Mouse (Mus musculus): Measurements from ENCODE around the gene Mars. TPM values are rescaled to one million over a fixed set of nuclear protein-coding genes. Genes with fewer than 3 reads are reported as not detected.

Mars gene
- polyA plus RNA-seq, 1 experiment from 2014 or later, result 122 TPM

DNA sequence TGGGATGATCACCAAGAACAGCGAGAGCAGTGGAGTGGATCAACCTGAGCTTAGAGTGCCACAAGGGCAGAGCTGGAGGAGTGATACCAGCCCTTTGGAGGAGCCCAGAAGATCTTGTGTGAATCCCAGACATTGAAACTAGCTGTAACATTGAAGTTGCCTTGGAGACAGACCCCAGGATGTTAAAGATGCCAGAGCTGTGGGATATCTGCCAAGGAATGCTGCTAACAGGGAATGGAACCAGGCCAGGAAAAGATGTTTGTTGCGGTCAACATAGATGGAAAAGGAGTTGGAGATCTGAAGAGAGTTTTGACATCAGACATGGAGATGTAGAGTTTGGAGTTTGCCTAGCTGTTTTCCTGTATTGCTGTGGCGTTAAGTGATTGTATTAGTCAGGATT is 34.6 kb upstream of the Mars start:
- no peak for ATAC-seq (ENCODE audit: low FRiP score, low read depth)
- no peaks in the 10 kb centered on the region for H3K27me3 ChIP-seq
- no peaks in the 10 kb centered on the region for H3K9me3 ChIP-seq
- no peak overlapping the region for H3K27ac ChIP-seq
- H3K36me3 ChIP-seq, result no peaks in the 10 kb centered on the region
- 90% methylated on average over 3 of the region's 3 CpGs for WGBS
- H3K4me3 ChIP-seq, result no peak overlapping the region
- H3K4me1 ChIP-seq, result peaks cover 15% of the 10 kb centered on the region
- H3K4me2 ChIP-seq (replicated peaks), result no peak overlapping the region
- H3K9ac ChIP-seq, result no peak overlapping the region

DNA sequence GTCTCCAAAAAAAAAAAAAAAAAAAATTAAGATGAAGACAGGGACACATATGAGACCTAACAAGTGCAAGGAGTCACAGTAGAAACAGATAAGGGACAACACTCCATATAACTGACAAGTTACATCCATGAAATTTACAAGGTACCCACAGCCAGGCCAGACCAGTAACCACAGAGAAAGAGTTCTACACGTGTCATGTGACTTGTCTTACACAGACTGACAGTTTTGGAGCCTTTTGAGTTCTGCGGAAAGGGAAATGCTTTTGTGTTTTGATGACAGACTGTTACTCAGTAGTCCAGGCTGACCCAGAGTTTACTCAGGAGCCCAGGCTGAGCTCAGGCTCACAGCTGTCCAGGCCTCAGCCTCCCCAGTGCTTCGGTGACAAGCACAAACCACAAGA is 31.4 kb upstream of the Mars start:
- H3K9me3 ChIP-seq, result no peaks in the 10 kb centered on the region
- no peak overlapping the region for H3K9ac ChIP-seq
- no peaks in the 10 kb centered on the region for H3K27me3 ChIP-seq
- H3K27ac ChIP-seq, result no peak overlapping the region
- H3K4me1 ChIP-seq, result peaks cover 27% of the 10 kb centered on the region
- 72% methylated on average over 3 of the region's 3 CpGs for WGBS
- no peak overlapping the region for H3K4me3 ChIP-seq
- ATAC-seq (ENCODE audit: low FRiP score, low read depth), result no peak
- no peak overlapping the region for H3K4me2 ChIP-seq (replicated peaks)
- H3K36me3 ChIP-seq, result peaks cover under 1% of the 10 kb centered on the region; the same call in 1 of the 2 replicates

DNA sequence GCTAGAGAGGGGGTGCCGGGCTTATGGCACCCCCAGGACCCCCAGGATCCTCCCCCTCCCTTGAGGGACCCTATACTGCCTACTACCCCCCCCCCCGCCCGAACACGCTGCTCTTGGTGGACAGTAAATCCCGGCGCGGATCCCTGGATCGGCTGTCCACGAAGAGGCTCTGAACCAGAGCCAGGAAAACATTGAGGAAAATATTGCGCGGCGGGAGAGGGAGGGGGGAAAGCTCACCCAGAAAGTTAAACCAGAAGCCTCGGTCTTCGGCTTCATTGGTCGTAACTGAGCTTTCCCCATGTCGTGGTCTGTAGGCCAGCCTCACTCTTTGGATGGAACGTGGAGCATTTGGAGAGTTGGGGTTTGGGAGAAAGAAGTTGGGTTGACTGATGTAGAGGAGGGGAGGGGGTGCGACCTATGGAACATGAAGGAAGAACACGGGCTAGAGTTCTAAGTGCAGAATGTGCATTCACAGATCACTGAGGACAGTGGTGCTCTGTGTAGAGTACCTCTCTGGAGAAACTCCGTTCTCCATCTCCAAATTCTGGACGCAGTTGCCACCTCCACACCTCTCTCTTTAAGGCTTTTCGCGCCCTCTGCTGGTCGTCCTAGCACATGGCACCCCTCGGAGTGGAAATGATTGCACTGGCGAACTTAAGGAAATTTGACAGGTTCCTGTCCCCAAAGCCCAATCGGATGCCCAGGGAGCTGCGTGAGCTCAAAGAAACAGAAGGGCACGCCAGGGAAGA is 30.5 kb upstream of the Mars start, which contains the start of gene Gli1:
TSS of gene Gli1 (minus strand) at position 84 of the 749 bp plus-strand sequence.
- under 1% methylated on average over 29 of the region's 29 CpGs for WGBS
- Histone ChIP-seq H3K4me3 (peak within 1 kb of the TSS; percentile 57), H3K27me3 (no peaks in the 10 kb centered on the region), H3K9me3 (no peaks in the 10 kb centered on the region), H3K36me3 (peaks cover 10% of the 10 kb centered on the region), H3K4me1 (peaks cover 29% of the 10 kb centered on the region), H3K9ac (peak within 1 kb of the TSS; percentile 63), H3K4me2 (replicated peaks) (peak within 1 kb of the TSS; percentile 75), H3K27ac (peak within 1 kb of the TSS; percentile 87)
- ATAC-seq (ENCODE audit: low FRiP score, low read depth), result peak; percentile 25

DNA sequence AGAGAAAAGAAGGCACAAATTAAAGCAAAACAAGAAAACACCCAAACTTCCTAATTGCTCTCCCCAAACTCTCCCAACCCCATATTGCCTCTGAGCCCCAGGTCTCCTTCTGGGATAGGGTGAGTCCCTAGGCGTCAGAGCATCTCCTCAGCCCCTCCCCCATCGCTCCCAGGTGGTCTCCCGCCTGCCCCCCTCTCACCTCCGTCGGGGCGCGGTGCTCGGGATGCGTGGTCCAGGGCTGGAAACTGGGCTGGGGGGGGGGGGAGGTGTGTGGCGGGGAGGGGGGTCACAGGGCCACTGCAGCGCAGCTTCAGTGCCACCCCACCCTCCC is 29.7 kb upstream of the Mars start:
- no peak for ATAC-seq (ENCODE audit: low FRiP score, low read depth)
- peak overlapping the region; percentile 57 for H3K4me3 ChIP-seq
- H3K4me2 ChIP-seq (replicated peaks), result peak overlapping the region; percentile 75
- WGBS, result 0% methylated on average over 9 of the region's 11 CpGs
- H3K4me1 ChIP-seq, result peaks cover 29% of the 10 kb centered on the region
- peak overlapping the region; percentile 87 for H3K27ac ChIP-seq
- H3K9me3 ChIP-seq, result no peaks in the 10 kb centered on the region
- H3K27me3 ChIP-seq, result no peaks in the 10 kb centered on the region
- peaks cover 17% of the 10 kb centered on the region for H3K36me3 ChIP-seq
- H3K9ac ChIP-seq, result peak overlapping the region; percentile 63

DNA sequence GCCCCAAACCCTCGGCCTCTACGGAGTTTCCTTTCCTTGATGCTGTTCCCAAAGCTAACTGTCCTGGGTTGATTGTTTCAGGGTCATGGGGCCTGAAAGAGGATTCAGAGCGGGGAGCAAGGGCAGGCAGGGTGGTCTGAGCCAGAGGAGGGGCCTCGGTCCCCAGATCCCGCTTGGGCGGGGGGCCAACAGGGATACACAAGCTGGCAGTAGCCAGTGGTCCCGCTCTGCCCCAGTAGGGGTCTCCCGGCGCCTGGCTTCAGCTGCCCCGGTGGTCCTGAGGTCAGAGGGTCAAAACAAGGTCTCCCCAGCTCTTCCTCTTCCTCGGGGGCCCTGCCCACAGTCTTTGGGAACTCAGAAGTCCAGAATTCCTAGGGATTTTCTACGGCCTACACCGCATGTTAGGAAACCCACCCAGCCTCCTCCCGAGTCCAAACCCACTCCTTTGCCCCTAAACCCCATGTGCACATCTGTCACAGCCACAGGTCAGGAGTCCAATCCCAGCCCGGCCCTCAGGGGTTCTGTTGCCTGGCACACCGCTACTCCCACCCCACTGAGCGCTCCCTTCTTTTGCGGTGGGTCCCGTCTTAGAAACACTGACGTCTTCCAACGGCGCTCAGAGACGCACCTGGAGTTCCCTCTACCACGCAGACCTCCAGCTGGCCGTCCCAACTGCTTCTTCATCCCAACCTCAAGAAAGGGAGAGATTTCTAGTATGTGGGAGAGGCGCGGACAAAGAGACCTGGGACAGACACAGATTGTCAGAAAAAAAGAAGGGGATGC is 29.2 kb upstream of the Mars start:
- H3K4me3 ChIP-seq, result peak overlapping the region; percentile 57
- H3K27me3 ChIP-seq, result no peaks in the 10 kb centered on the region
- 1% methylated on average over 27 of the region's 27 CpGs for WGBS
- ATAC-seq (ENCODE audit: low FRiP score, low read depth), result no peak
- H3K4me2 ChIP-seq (replicated peaks), result peak overlapping the region; percentile 75
- peaks cover 29% of the 10 kb centered on the region for H3K4me1 ChIP-seq
- H3K9me3 ChIP-seq, result no peaks in the 10 kb centered on the region
- peak overlapping the region; percentile 87 for H3K27ac ChIP-seq
- peak overlapping the region; percentile 63 for H3K9ac ChIP-seq
- peaks cover 23% of the 10 kb centered on the region for H3K36me3 ChIP-seq

DNA sequence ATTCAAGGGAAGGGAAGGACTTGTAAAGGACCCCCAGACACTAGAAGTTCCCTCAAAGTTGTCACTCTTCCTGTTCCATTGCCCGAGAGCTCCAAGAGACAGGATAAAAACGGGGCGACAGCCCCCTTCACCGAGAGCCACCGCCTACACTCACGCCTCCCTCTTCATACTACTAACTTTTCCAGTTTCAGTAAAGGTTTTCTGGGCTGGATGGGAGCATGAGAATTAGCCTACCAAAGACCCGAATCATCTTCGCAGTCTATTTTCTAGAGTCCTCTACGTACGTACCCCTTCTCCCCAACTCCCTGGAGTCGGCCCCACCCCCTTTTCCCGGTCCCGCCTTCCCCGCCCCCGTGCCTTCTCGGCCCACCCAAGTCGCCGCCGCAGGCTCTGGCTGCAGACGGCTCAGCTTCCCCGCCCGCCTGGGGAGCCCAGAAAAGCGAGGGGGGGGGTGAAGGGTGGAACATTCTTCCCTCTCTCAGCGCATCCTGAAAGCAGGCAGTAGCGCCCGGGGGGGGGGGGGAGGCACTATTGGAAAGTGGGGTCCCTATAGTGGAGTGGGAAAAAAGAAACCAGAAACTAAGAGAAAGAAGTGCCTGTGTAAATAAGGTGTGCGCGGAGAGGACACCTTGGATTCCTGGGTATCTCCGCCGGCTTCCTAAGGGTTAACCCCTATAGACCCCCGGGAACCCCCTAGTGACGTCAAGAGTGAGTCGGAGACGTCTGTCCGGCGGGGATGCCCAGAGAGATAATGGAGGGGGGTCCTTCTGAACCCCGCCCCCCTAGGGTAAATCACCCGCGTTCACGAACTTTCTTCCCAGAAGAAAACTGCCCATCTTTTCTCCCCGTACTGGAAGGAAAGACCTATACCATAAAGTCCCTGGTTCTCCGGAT is 28.3 kb upstream of the Mars start:
- Histone ChIP-seq H3K27me3 (no peaks in the 10 kb centered on the region), H3K4me3 (peak overlapping the region; percentile 57), H3K4me1 (peaks cover 29% of the 10 kb centered on the region), H3K9ac (peak overlapping the region; percentile 63), H3K4me2 (replicated peaks) (peak overlapping the region; percentile 75), H3K27ac (peak overlapping the region; percentile 87), H3K36me3 (peaks cover 23% of the 10 kb centered on the region), H3K9me3 (no peaks in the 10 kb centered on the region)
- peak; percentile 39 for ATAC-seq (ENCODE audit: low FRiP score, low read depth)
- WGBS, result under 1% methylated on average over 41 of the region's 42 CpGs

DNA sequence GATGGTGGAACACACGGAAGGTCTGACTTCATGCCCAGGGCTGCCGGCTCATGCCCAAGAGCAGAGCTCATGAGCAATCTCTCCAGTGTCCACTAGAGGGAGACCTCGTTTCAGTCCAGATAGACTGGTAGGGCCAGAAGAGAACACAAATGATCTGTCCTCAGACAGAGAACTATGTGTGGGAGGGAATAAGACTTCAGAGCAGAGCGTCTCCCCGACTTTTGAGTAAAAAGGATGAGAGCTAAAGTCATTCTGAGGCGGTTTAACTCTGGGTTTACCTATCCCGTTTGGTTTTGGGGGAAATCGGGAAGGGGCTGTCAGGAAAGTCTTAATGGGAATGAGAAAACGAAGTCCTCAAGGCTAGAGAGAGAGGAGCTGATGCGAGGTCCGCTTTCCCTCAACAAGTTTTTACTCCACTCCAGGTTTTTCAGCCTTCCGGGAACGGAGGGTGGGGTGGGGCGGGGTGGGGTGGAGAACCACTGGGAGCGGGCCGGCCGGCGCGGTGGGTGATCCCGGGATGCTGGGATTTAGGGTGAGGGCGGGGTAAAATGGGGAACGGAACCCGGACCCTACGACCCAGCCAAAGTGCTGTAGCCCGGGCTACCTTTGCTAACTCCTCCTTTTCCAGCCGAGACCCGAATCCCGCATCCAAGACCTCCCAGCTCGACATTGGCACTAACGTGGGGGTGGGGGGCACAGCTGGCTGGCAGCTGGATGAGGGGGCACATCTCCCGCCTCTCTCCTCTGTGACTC is 27.5 kb upstream of the Mars start:
- H3K4me1 ChIP-seq, result peaks cover 29% of the 10 kb centered on the region
- no peaks in the 10 kb centered on the region for H3K27me3 ChIP-seq
- peak; percentile 63 for ATAC-seq (ENCODE audit: low FRiP score, low read depth)
- H3K4me2 ChIP-seq (replicated peaks), result peak overlapping the region; percentile 75
- peaks cover 31% of the 10 kb centered on the region for H3K36me3 ChIP-seq
- H3K27ac ChIP-seq, result peak overlapping the region; percentile 87
- H3K9me3 ChIP-seq, result no peaks in the 10 kb centered on the region
- H3K9ac ChIP-seq, result peak overlapping the region; percentile 63
- under 1% methylated on average over 31 of the region's 31 CpGs for WGBS
- H3K4me3 ChIP-seq, result peak overlapping the region; percentile 57

DNA sequence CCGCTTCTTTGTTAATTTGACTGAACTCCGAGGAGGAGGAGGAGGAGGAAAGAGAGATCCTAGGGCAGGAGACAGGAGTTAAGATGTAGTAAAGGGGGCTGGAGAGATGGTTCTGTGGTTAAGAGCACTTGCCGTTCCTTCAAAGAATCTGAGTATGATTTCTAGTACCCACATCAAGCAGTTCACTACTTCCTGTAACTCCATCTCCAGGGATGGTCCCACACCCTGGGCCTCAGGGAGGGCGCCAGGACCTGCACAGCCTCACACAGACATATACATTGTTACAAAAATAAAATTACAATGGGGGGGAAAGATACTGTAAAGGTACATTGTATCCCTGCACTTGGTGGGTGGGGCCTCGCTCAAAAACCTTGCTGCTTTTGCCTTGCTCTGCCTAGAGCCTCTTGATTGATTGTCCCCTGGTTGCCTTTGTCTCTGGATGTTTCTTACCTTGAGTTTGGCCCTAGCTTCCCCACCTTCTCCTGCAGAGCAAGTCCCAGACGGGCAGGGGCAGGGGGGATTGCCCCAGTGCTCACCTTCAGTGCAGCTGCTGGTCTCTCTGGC is 26.0 kb upstream of the Mars start:
- no peaks in the 10 kb centered on the region for H3K9me3 ChIP-seq
- no peak for ATAC-seq (ENCODE audit: low FRiP score, low read depth)
- H3K27ac ChIP-seq, result no peak overlapping the region
- H3K4me3 ChIP-seq, result no peak overlapping the region
- no peak overlapping the region for H3K9ac ChIP-seq
- peaks cover 44% of the 10 kb centered on the region for H3K36me3 ChIP-seq
- 78% methylated on average over 6 of the region's 6 CpGs for WGBS
- peaks cover 29% of the 10 kb centered on the region for H3K4me1 ChIP-seq
- H3K4me2 ChIP-seq (replicated peaks), result no peak overlapping the region
- no peaks in the 10 kb centered on the region for H3K27me3 ChIP-seq

DNA sequence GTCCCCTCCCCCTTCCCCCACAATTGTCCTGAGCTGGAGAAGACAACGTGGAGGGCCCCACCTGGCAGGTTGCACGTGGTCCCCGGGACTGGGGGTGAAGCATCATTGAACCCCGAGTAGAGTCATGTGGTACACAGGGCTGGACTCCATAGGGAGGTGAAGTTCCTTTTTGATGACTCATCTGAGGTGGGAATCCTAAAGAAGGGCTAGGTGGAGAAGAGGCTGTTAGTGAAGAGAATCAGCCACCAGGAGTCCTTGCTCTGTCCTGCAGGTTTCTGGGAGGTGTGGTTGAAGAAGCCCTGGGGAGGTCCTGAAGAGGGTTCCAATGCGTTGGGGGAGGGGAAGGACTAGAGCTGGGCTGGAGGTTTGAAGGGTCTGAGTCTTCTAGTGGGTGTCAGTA is 25.4 kb upstream of the Mars start:
- no peaks in the 10 kb centered on the region for H3K27me3 ChIP-seq
- H3K27ac ChIP-seq, result no peak overlapping the region
- H3K9me3 ChIP-seq, result no peaks in the 10 kb centered on the region
- no peak overlapping the region for H3K4me2 ChIP-seq (replicated peaks)
- WGBS, result 70% methylated on average over 5 of the region's 5 CpGs
- H3K9ac ChIP-seq, result no peak overlapping the region
- ATAC-seq (ENCODE audit: low FRiP score, low read depth), result no peak
- no peak overlapping the region for H3K4me3 ChIP-seq
- H3K36me3 ChIP-seq, result peaks cover 51% of the 10 kb centered on the region
- peaks cover 25% of the 10 kb centered on the region for H3K4me1 ChIP-seq

DNA sequence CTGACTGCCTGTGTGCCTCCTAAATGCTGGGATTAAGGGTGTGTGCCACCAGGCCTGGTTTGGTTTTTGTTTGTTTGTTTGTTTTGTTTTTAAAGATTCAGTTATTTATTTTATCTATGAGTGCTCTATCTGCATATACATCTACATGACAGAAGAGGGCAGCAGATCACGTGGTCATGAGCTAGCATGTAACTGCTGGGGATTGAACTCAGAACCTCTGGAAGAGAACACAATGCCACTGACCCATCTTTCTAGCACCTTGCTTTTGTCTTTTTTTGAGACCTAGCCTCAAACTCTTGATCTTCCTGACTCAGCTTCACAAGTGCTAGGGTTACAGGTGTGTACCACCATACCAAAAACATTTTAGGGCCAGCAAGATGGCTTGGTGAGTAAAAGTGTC is 23.7 kb upstream of the Mars start:
- Histone ChIP-seq H3K36me3 (peaks cover 68% of the 10 kb centered on the region), H3K4me1 (peaks cover 13% of the 10 kb centered on the region), H3K9ac (no peak overlapping the region), H3K4me2 (replicated peaks) (no peak overlapping the region), H3K9me3 (no peaks in the 10 kb centered on the region), H3K4me3 (no peak overlapping the region), H3K27ac (no peak overlapping the region), H3K27me3 (0 out of 2 replicates have a peak, but pooled peaks cover 5% of the 10 kb centered on the region)
- ATAC-seq (ENCODE audit: low FRiP score, low read depth), result no peak
- 76% methylated on average over 1 of the region's 1 CpGs for WGBS

DNA sequence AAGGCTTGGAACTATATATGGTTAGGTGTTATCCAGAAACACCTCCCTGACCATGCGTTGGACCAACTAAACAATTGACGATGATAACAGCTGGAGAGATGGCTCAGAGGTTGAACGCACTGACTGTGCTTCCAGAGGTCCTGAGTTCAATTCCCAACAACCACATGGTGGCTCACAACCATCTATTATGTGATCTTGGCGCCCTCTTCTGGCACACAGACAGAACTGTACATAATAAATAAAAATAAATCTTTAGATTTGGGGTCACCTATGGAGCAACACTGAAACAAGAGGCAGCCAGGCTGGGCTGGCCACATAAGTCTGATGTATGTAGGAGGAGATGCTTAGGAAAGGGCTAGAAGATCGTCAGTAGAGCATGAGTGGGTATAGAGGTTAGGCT is 21.6 kb upstream of the Mars start:
- Histone ChIP-seq H3K27ac (no peak overlapping the region), H3K4me2 (replicated peaks) (no peak overlapping the region), H3K27me3 (peaks cover 16% of the 10 kb centered on the region), H3K9ac (no peak overlapping the region), H3K36me3 (peaks cover 72% of the 10 kb centered on the region), H3K9me3 (no peaks in the 10 kb centered on the region), H3K4me1 (peaks cover 3% of the 10 kb centered on the region; the same call in 1 of the 2 replicates), H3K4me3 (no peak overlapping the region)
- WGBS, result 75% methylated on average over 5 of the region's 5 CpGs
- no peak for ATAC-seq (ENCODE audit: low FRiP score, low read depth)

Data from limb, embryonic 13.5 days (tissue).